Mouse (Mus musculus) limb, embryonic 10.5 days (tissue): ENCODE measurements at regions not wholly inside any gene's neighbourhood (a gene's known extent, or its start where the extent isn't known, plus 50 kb on each side); places are given as distances from the start of the nearest gene placed in this dataset.

Experiments used
- DNase-seq: peaks from one replicate; pipeline ENCODE4 v3.0.0-alpha.2; 2017; ENCODE audit warnings: low spot score
- H3K27ac ChIP-seq: fragments of 300-500 bp; sonication (generic); 2 replicates; pipeline ENCODE4 v1.5.1; 2016; ENCODE audit warnings: mild to moderate bottlenecking
- H3K27me3 ChIP-seq: fragments of 300-500 bp; sonication (generic); 2 replicates; pipeline ENCODE4 v1.6.1; 2016; ENCODE audit warnings: low read depth, mild to moderate bottlenecking; ENCODE audit not compliant: poor library complexity, severe bottlenecking
- H3K36me3 ChIP-seq: fragments of 300-500 bp; sonication (generic); 2 replicates; pipeline ENCODE4 v1.6.1; 2016; ENCODE audit warnings: mild to moderate bottlenecking, moderate library complexity
- H3K4me1 ChIP-seq: fragments of 300-500 bp; sonication (generic); 2 replicates; pipeline ENCODE4 v1.6.1; 2016
- H3K4me3 ChIP-seq: fragments of 300-500 bp; sonication (generic); 2 replicates; pipeline ENCODE4 v1.5.1; 2016; ENCODE audit warnings: mild to moderate bottlenecking, moderate library complexity
- H3K9me3 ChIP-seq: fragments of 300-500 bp; sonication (generic); replicated peaks from 2 replicates; pipeline ENCODE4 v1.6.1; 2016; ENCODE audit warnings: mild to moderate bottlenecking
- WGBS: fragments of 180-500 bp; shearing (Covaris S2); methylation state at CpG from one replicate; pipeline ENCODE4 v1.1.7; 2016; 5-methylcytosine and 5-hydroxymethylcytosine counted together

DNA sequence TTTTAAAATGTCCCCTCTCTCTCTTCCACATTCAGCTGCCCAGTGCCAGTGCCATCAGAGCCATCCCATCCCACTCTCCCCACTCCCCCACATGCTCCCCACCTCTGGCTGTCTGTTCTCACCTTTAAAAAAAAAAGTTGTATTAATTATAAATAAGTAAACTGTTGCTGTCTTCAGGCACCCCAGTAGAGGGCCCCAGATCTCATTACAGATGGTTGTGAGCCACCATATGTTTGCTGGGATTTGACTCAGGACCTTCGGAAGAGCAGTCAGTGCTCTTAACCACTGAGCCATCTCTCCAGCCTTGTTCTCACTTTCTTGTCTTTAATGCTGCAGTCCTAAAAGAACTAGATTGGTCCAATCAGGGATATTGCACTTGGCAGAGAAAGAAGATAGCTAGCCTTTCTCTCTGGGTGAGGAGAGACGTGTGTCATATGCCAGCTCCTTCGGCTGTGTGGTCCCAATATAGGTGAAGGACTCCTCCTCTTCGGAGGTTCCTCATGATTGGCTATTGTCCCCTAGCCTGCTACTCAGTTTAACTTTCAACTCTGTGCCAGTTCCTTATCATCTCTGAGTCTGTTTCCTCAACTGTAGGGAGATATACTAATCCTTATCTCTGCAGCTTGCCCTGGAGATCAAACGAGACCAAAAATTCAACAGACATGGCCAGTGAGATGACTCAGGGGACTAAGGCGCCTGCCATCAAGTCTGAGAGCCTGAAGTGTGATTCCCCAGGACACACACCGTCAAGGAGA, 66.8 kb upstream of the Usp24 start:
- H3K36me3 ChIP-seq, result no peaks in the 10 kb centered on the region
- no peaks in the 10 kb centered on the region for H3K4me1 ChIP-seq
- no peaks in the 10 kb centered on the region for H3K9me3 ChIP-seq
- no peaks in the 10 kb centered on the region for H3K27me3 ChIP-seq
- H3K4me3 ChIP-seq, result no peak overlapping the region
- H3K27ac ChIP-seq, result no peak overlapping the region
- WGBS, result 76% methylated on average over 7 of the region's 7 CpGs
- DNase-seq, result no peak

- Histone ChIP-seq H3K36me3 (no peaks in the 10 kb centered on the region), H3K4me3 (no peak overlapping the region), H3K27me3 (no peaks in the 10 kb centered on the region), H3K27ac (no peak overlapping the region), H3K4me1 (no peaks in the 10 kb centered on the region), H3K9me3 (no peaks in the 10 kb centered on the region)
- 92% methylated on average over 2 of the region's 2 CpGs for WGBS
- DNase-seq, result no peak
These were observed 66.0 kb upstream of the Usp24 start for GRCm38 (mm10) chr4:106250048-106250447.

GRCm38 (mm10) chr4:106251430-106251829, 64.6 kb upstream of the Usp24 start:
- H3K27me3 ChIP-seq, result no peaks in the 10 kb centered on the region
- no peaks in the 10 kb centered on the region for H3K9me3 ChIP-seq
- H3K27ac ChIP-seq, result no peak overlapping the region
- no peaks in the 10 kb centered on the region for H3K36me3 ChIP-seq
- no peak for DNase-seq
- H3K4me1 ChIP-seq, result no peaks in the 10 kb centered on the region
- no peak overlapping the region for H3K4me3 ChIP-seq
- WGBS, result 89% methylated on average over 1 of the region's 1 CpGs

DNA sequence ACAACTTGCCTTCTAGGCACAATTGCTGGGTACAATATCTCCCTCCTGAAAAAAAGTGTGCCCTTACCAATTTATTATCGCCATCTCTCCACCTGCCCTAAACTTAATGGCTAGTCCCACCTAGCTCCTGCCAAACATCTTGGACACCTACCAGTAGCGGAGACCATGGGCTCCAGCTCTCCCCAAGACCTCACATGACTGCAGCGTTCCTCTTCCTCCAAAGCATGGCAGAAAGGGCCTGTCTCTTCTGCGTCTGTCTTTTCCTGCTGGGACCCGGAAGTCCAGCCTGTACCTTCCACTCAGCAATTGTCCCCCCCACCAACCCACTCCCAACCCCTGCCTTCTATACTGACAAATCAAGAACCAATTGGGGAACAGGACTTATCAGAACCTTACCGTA, 63.1 kb upstream of the Usp24 start:
- no peak for DNase-seq
- Histone ChIP-seq H3K27me3 (no peaks in the 10 kb centered on the region), H3K36me3 (no peaks in the 10 kb centered on the region), H3K9me3 (no peaks in the 10 kb centered on the region), H3K27ac (no peak overlapping the region), H3K4me1 (no peaks in the 10 kb centered on the region), H3K4me3 (no peak overlapping the region)
- WGBS, result 95% methylated on average over 6 of the region's 6 CpGs

DNA sequence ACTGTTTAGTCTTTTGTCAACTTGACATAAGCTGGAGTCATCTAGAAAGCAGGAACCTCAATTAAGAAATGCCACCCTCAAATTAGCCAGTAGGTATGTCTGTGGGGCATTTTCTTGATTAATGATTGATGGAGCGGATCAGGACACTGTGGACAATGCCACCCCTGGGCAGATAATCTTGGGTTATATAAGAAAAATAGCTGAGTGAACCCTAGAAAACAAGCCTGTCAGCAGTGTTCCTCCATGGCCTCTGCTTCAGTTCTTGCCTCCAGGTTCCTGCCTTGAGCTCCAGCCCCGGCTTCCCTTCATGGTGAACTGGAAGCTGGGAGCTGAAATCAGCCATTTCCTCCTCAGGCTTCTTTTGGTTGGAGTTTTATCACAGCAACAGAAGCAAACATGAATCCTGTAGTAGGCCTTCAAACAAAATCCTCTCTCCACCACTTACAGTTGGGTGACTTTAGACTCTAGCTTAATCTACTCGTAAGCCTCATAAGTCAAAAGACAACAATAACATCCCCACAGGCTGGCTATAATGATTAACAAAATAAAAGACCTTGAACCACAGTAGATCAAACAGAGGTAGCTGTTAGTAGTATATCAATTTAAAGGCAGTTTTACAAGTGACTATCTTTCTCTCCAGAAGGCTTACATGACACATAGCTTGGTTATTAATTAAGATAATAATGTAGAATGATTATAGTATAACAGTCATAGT, 61.1 kb upstream of the Usp24 start:
- H3K27me3 ChIP-seq, result no peaks in the 10 kb centered on the region
- 89% methylated on average over 3 of the region's 3 CpGs for WGBS
- no peak for DNase-seq
- H3K4me3 ChIP-seq, result no peak overlapping the region
- no peak overlapping the region for H3K27ac ChIP-seq
- no peaks in the 10 kb centered on the region for H3K36me3 ChIP-seq
- H3K4me1 ChIP-seq, result no peaks in the 10 kb centered on the region
- no peaks in the 10 kb centered on the region for H3K9me3 ChIP-seq

DNA sequence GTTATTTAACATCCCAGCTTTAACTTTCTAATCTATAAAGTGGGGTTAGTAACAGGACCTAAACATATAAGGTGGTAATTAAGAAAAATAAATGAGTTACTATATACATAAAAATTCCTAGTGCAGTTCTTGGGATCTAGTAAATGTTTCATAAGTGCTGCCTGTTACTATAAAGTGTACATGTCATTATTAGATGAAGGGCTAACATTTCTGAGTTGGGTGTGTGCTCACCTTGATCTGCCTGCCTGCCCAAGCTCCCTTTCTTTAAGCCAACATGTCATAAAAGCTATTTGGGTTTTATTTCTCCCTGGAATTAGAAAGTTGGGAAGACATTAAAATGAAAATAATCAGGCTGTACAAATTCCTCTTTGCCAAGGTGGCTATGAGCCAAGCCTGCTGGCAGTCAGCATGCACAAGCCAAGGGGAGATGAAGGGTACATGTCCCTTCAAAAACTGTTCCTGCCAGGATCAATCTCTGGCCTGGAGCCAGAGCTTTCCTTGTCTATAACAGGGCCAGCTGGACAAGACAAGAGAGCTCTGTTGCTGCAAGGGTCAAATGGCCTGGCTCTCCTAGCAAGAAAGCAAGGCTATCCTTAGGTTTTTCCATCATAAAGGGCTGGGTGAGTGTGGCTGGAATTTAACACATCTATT, 59.9 kb upstream of the Usp24 start:
- Histone ChIP-seq H3K27ac (no peak overlapping the region), H3K27me3 (no peaks in the 10 kb centered on the region), H3K4me1 (no peaks in the 10 kb centered on the region), H3K9me3 (no peaks in the 10 kb centered on the region), H3K36me3 (no peaks in the 10 kb centered on the region), H3K4me3 (no peak overlapping the region)
- no peak for DNase-seq

- DNase-seq, result no peak
- 82% methylated on average over 3 of the region's 3 CpGs for WGBS
- Histone ChIP-seq H3K36me3 (no peaks in the 10 kb centered on the region), H3K4me3 (no peak overlapping the region), H3K27me3 (no peaks in the 10 kb centered on the region), H3K9me3 (no peaks in the 10 kb centered on the region), H3K4me1 (no peaks in the 10 kb centered on the region), H3K27ac (no peak overlapping the region)
These were observed 54.6 kb upstream of the Usp24 start for GRCm38 (mm10) chr4:106261404-106261803.

DNA sequence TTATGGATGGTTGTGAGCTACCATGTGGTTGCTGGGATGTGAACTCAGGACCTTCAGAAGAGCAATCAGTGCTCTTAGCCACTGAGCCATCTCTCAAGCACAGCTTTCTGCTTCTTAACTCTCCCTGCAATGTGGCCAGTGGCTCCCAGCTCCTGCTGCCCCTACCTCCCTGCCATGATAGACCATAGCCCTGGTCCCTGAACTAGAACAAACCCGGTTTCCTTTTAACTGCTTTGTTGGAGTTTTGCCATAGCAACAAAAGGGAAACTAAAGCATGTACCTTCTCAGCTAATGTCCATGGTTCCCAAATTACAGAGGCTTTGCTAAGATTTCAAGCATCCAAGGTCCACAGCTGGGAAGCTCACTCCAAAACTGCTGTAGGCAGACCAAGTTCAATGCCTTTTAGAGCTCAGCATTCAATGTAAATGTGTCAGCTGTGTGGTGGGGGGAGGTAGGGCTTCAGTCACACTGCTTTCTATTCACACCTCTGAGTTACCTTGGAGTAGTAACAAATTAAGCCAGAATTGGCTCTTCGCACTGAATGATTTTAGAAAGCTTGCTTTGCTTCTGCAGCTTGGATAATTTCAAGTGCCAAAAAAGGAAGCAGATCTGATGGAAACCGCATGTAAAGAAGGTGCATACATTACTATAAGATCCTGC, 54.0 kb upstream of the Usp24 start:
- no peak overlapping the region for H3K27ac ChIP-seq
- H3K9me3 ChIP-seq, result no peaks in the 10 kb centered on the region
- no peak for DNase-seq
- H3K36me3 ChIP-seq, result no peaks in the 10 kb centered on the region
- H3K4me1 ChIP-seq, result no peaks in the 10 kb centered on the region
- no peaks in the 10 kb centered on the region for H3K27me3 ChIP-seq
- H3K4me3 ChIP-seq, result no peak overlapping the region
- 83% methylated on average over 3 of the region's 3 CpGs for WGBS

- no peaks in the 10 kb centered on the region for H3K36me3 ChIP-seq
- no peak overlapping the region for H3K4me3 ChIP-seq
- H3K27ac ChIP-seq, result no peak overlapping the region
- H3K9me3 ChIP-seq, result no peaks in the 10 kb centered on the region
- WGBS, result 90% methylated on average over 9 of the region's 9 CpGs
- no peak for DNase-seq
- no peaks in the 10 kb centered on the region for H3K27me3 ChIP-seq
- no peaks in the 10 kb centered on the region for H3K4me1 ChIP-seq
These were observed 53.0 kb upstream of the Usp24 start for GRCm38 (mm10) chr4:106262751-106263725.
